Mouse (Mus musculus) bone marrow, adult 2 months (tissue): ENCODE data around the gene Pla2g2e. TPM values are rescaled to one million over a fixed set of nuclear protein-coding genes. Genes with fewer than 3 reads are reported as not detected.
"Not testable (repeated sequence)": the region's sequence is repeated elsewhere in the genome, so short reads cannot be mapped to it uniquely, and the experiment has no call there.

Source experiments
- H3K27ac ChIP-seq: fragments of 200-500 bp; 2 replicates; pipeline ENCODE4 v1.5.1; 2012; ENCODE audit warnings: low read depth, mild to moderate bottlenecking, control low read depth, inconsistent platforms, low read length; ENCODE audit not compliant: control insufficient read depth, poor library complexity, insufficient read depth
- H3K4me1 ChIP-seq: fragments of 200-500 bp; 2 replicates; pipeline ENCODE4 v1.6.1; 2011; ENCODE audit warnings: low read length; ENCODE audit not compliant: control insufficient read depth, insufficient read depth
- H3K4me3 ChIP-seq: fragments of 200-500 bp; replicated peaks from 2 replicates; pipeline ENCODE3; 2011; ENCODE audit warnings: mild to moderate bottlenecking, low read depth, low read length, control low read depth; ENCODE audit not compliant: control insufficient read depth
- CTCF ChIP-seq: fragments of 200-500 bp; IDR thresholded peaks from 2 replicates; pipeline ENCODE4 v1.5.1; 2011; ENCODE audit warnings: low read length, control low read depth; ENCODE audit not compliant: control insufficient read depth, insufficient read depth
- POLR2A ChIP-seq: fragments of 200-500 bp; IDR thresholded peaks from 2 replicates; pipeline ENCODE4 v1.6.1; 2011; ENCODE audit warnings: low read depth, mild to moderate bottlenecking, control low read depth, low read length, borderline replicate concordance; ENCODE audit not compliant: control insufficient read depth
- WGBS: fragments of 180-500 bp; shearing (Covaris S2); methylation state at CpG from one replicate; pipeline ENCODE4 v1.1.7; 2018; 5-methylcytosine and 5-hydroxymethylcytosine counted together
- polyA plus RNA-seq: library from polyadenylated mRNA; stranded (reverse); fragments of >200 nt; gene quantifications from 2 replicates; pipeline ENCODE4 v1.2.4, GENCODE M21; 2011; ENCODE audit warnings: low replicate concordance; ENCODE audit not compliant: missing spikeins, insufficient read depth, insufficient read length

The Pla2g2e gene
- polyA plus RNA-seq, 1 experiment, result not detected

- WGBS, result 73% methylated on average over 2 of the region's 2 CpGs
- TF ChIP-seq POLR2A (no peak), CTCF (no peak)
- Histone ChIP-seq H3K27ac (no peak overlapping the region), H3K4me3 (no peak overlapping the region), H3K4me1 (no peaks in the 10 kb centered on the region)
Measured at GRCm38 (mm10) chr4:138875986-138876385, 1.8 kb upstream of the Pla2g2e start.

- 56% methylated on average over 8 of the region's 8 CpGs for WGBS
- TF ChIP-seq CTCF (no peak), POLR2A (no peak)
- no peak overlapping the region for H3K27ac ChIP-seq
- no peaks in the 10 kb centered on the region for H3K4me1 ChIP-seq
- no peak overlapping the region for H3K4me3 ChIP-seq
Measured at GRCm38 (mm10) chr4:138878783-138879182, 1.0 kb downstream of the Pla2g2e start.

DNA sequence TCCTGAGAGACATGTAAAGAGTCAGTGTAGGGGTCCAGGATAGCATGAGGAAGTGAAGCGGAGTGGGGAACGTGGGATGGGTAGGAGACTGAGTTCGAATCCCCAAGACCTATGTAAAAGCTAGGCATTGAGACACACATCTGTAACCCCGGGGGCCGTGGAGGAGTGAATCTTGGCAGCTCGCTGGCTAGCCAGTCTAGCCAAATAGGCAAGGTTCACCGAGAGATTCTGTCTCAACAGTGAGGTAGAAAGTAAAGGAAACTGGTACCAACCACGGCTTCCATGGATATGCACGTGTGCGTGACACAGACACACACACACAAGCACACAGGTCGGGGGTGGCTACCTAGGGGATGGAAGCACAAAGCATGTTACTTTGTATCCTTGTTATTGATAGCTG, 2.1 kb downstream of the Pla2g2e start:
- H3K4me1 ChIP-seq, result no peaks in the 10 kb centered on the region; the same call in 1 of the 2 replicates
- H3K4me3 ChIP-seq, result no peak overlapping the region
- WGBS, result 78% methylated on average over 11 of the region's 11 CpGs
- H3K27ac ChIP-seq, result no peak overlapping the region
- TF ChIP-seq CTCF, result no peak
- no peak for TF ChIP-seq POLR2A

DNA sequence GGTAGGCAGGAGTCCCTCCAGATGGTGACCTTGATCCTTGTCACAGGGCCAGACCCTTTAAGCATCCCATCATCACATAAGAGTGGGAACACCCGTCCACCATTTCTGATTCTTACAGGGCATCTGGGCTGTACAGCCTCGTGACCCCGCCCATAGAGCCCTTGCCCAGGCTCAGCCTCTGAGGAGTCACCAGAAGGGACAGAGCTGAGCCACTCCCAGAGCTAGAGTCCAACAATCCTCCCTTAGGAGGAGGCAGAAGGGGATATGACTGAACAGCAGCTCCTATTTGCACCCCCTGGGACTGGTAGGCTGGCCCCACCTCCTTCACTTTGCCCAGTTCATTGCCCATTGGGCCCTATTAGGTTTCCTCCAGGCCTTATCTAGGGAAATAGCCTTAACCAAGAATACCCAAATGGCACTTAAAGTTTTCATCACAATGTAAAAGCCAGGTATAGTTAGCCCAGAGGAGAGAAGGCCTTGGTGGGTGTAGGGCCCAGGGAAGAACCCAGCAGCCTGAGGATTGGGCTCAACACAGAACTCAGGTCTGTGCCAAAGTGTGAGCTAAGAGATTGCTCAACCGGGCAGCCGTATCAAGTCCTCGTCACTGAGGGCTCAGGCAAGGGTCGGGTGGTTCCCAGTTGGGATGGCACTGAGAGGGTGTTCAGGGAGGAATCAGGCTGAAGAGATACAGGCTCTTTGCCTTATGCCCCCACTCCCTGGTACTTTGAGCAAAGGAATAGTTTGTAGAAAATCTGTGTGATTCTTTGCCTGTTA, 3.3 kb downstream of the Pla2g2e start:
- TF ChIP-seq CTCF, result no peak
- no peak for TF ChIP-seq POLR2A
- 54% methylated on average over 7 of the region's 7 CpGs for WGBS
- Histone ChIP-seq H3K27ac (no peak overlapping the region), H3K4me1 (no peaks in the 10 kb centered on the region; the same call in 1 of the 2 replicates), H3K4me3 (no peak overlapping the region)

- no peak for TF ChIP-seq POLR2A
- TF ChIP-seq CTCF, result no peak
- H3K27ac ChIP-seq, result no peak overlapping the region; the same call in 1 of the 2 replicates
- no peaks in the 10 kb centered on the region; the same call in 1 of the 2 replicates for H3K4me1 ChIP-seq
- 18% methylated on average over 16 of the region's 16 CpGs for whole genome bisulfite sequencing
- H3K4me3 ChIP-seq, result no peak overlapping the region
Measured at GRCm38 (mm10) chr4:138882179-138882578, 4.4 kb downstream of the Pla2g2e start.

DNA sequence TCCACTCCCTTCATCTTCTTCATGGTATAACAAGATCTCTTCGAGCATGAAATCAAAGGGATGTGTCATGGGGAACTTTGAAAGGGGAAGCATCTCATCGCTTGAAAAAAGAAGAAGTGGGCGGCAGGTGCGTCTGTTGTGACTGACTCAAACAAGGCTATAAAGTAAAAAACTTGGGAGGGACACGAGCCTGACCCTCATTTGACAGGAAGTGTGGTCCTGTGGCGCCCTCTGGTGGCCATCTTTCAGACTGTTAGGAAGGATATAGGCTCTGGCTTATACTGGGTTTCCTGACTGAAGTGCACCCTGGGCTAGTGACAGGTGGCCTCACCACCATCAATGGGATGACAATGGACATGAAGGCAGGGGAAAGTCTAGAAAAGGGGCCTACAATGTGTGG, 6.5 kb downstream of the Pla2g2e start:
- TF ChIP-seq CTCF (peak; percentile 83), POLR2A (no peak)
- no peaks in the 10 kb centered on the region; the same call in 1 of the 2 replicates for H3K4me1 ChIP-seq
- WGBS, result 0% methylated on average over 6 of the region's 6 CpGs
- no peak overlapping the region for H3K4me3 ChIP-seq
- no peak overlapping the region for H3K27ac ChIP-seq

DNA sequence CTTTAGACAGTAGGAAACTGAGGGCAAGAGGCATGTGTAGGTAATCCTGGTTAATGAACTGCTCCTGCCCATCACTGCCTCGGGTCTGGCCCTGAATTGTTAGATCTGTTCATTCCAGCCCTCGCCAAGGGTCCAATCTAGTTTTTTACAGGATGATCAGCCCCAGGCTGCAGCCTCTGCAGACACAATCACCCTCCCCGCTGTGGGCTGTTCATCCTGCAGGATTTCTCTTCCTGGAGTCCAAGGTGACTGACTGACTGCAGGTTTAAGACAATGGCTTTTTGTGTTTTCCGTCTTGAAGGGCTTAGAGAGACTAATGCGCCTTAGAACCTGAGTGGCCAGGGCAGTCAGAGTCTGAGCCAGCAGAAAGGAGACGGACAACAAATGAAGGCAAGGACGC, 11.4 kb downstream of the Pla2g2e start:
- TF ChIP-seq POLR2A, result no peak
- no peak for TF ChIP-seq CTCF
- Histone ChIP-seq H3K4me3 (no peak overlapping the region), H3K27ac (no peak overlapping the region), H3K4me1 (no peaks in the 10 kb centered on the region; the same call in 1 of the 2 replicates)
- 77% methylated on average over 7 of the region's 7 CpGs for WGBS

DNA sequence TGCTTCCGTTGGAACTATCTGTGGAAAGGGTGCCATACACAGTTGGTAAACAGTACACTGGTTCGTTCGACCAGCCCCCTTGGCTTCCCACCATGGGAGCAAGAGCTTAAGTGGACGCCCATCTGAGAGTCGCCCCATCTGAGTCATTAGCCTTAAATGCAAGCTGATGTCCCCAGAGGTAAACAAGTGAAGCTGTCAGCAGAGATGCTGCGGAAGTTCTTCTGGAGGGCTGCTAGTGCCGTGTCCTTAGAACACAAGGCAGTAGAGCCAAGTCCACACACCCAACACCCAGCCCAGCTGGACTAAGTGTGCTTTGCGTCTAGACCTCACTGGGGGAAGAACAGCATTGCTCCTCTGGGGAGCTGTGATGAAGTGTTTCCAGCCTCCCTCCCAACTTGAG, 11.9 kb downstream of the Pla2g2e start:
- 79% methylated on average over 8 of the region's 8 CpGs for WGBS
- H3K27ac ChIP-seq, result no peak overlapping the region
- no peak for TF ChIP-seq POLR2A
- TF ChIP-seq CTCF, result no peak
- no peak overlapping the region for H3K4me3 ChIP-seq
- no peaks in the 10 kb centered on the region for H3K4me1 ChIP-seq

DNA sequence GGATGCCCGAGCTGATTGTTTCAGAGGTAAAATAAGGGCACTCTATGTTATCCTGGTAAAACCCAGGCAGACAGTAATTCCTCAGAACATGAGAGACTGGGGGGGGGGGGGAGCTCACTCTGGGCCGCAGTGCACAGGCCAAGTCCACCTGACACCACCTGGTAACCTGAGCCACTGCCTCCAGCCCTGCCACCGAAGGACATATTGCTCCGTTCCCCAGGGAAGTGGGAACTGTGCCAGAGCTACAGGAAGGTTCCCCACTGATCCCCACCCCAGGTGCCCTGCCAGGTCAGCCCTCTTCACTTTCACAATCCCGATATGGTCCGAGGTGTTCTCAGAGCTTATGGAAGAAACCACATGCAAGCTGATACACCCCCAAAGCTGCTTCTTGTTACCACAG, 14.9 kb downstream of the Pla2g2e start:
- no peak overlapping the region for H3K27ac ChIP-seq
- H3K4me1 ChIP-seq, result no peaks in the 10 kb centered on the region
- 81% methylated on average over 6 of the region's 6 CpGs for WGBS
- H3K4me3 ChIP-seq, result no peak overlapping the region
- no peak for TF ChIP-seq CTCF
- TF ChIP-seq POLR2A, result no peak

DNA sequence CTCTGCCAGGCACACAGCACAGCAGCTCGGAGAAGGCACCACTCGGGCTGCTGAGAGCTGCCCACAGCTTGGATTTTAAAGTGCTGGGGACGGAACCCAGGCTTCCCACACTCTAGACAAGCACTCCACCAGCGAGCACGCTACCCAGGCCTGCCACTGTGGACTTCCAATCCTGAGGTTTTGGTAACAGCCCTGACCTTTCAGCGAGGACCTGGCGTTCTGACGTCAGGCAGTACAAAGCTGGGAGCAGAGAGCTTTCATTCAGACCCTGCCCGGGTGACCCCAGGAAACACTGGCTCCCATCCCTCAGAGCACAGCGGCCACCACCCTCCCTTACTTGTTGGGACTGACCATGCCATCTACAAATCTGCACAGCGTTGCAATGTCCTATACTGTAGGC, 16.0 kb downstream of the Pla2g2e start:
- not testable (repeated sequence) for H3K27ac ChIP-seq, H3K4me3 ChIP-seq, H3K4me1 ChIP-seq
- WGBS, result 86% methylated on average over 11 of the region's 11 CpGs
